Mouse (Mus musculus) lung, adult 2 months (tissue): ENCODE measurements around the gene Tbce. TPM values are rescaled to one million over a fixed set of nuclear protein-coding genes. Genes with fewer than 3 reads are reported as not detected.

ENCODE experiments used
- DNase-seq: peaks from one replicate; pipeline ENCODE4 v3.0.0; 2022
- H3K4me1 ChIP-seq: fragments of 200-500 bp; 2 replicates; pipeline ENCODE4 v1.6.1; 2011; ENCODE audit warnings: low read length; ENCODE audit not compliant: control insufficient read depth, insufficient read depth
- H3K4me3 ChIP-seq: fragments of 200-500 bp; replicated peaks from 2 replicates; pipeline ENCODE3; 2011; ENCODE audit warnings: low read depth, mild to moderate bottlenecking, control low read depth, low read length; ENCODE audit errors: extremely low read depth
- CTCF ChIP-seq: fragments of 200-500 bp; IDR thresholded peaks from 2 replicates; pipeline ENCODE4 v1.5.1; 2011; ENCODE audit warnings: mild to moderate bottlenecking, low read length, control low read depth; ENCODE audit not compliant: insufficient read depth
- POLR2A ChIP-seq: fragments of 200-500 bp; IDR thresholded peaks from 2 replicates; pipeline ENCODE4 v1.6.1; 2011; ENCODE audit warnings: low read depth, mild to moderate bottlenecking, control low read depth, low read length, borderline replicate concordance; ENCODE audit errors: extremely low read depth
- WGBS: fragments of 180-500 bp; shearing (Covaris S2); methylation state at CpG from one replicate; pipeline ENCODE4 v1.1.7; 2018; 5-methylcytosine and 5-hydroxymethylcytosine counted together
- polyA plus RNA-seq: library from polyadenylated mRNA; depleted of rRNA; stranded (reverse); fragments of >200 nt; gene quantifications from 2 replicates; pipeline ENCODE4 v1.2.3, GENCODE M21; 2012; rRNA removed

The Tbce gene
- polyA plus RNA-seq, 1 experiment: 22.0 TPM

- no peak for DNase-seq
- under 1% methylated on average over 29 of the region's 29 CpGs for WGBS
- no peak for TF ChIP-seq POLR2A
- TF ChIP-seq CTCF: no peak
- Histone ChIP-seq H3K4me3 (peak overlapping the region; percentile 96), H3K4me1 (no peaks in the 10 kb centered on the region)
Observed at GRCm38 (mm10) chr13:13954931-13955330, 84.5 kb downstream of the Tbce start.

- peak; percentile 92 for DNase-seq
- 1% methylated on average over 78 of the region's 78 CpGs for WGBS
- no peaks in the 10 kb centered on the region for H3K4me1 ChIP-seq
- TF ChIP-seq POLR2A (peak; percentile 91; the same call in 1 of the 2 replicates), CTCF (no peak)
- peak within 1 kb of the TSS; percentile 96 for H3K4me3 ChIP-seq
Observed at GRCm38 (mm10) chr13:13953874-13954832, 85.3 kb downstream of the Tbce start, which contains the start of gene B3galnt2. B3galnt2 (plus strand) TSS chr13:13954469.

Other genes starting within 250 kb of the Tbce start
- gene B3galnt2, start 85.2 kb downstream of the Tbce start, polyA plus RNA-seq: 46.4 and 73.3 TPM in 2 replicates
- 4.9 and 7.9 TPM in 2 replicates for gene Arid4b, start 23.6 kb upstream of the Tbce start, polyA plus RNA-seq
- 7.1 and 12.0 TPM in 2 replicates for gene Ggps1, start 23.9 kb upstream of the Tbce start, polyA plus RNA-seq